In the genomic region with DNA sequence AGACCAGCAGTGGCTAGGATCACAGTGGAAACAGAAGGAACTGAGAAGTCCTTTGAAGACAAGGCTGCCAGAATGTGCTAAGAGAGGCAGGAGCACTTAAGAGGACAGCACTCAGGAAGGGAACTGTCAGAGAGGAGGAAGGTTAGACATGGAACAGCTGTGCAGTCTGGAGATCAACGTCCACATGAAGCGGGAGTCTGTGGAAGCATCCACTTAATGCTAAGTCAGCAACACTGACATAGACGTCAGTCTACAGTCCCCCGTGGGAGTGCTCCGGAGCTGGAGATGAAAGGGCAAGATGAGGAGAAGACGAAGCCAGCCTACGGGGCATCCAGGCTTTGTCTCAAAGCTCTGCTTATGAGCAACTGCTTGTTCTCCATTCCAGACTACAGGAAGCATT, we compare ENCODE assay signal across 10 mouse cellular contexts. TPM values are rescaled to one million over a fixed set of nuclear protein-coding genes. Genes with fewer than 3 reads are reported as not detected.
A peak's percentile ranks its signal among the peaks of the same experiment; 100 is the strongest.
DNase-seq lines count a peak whose midpoint lies in the region; ATAC-seq and TF ChIP-seq lines count a peak whose summit lies in the region.
"Had no signal": no experiment of that assay in that cellular context is flagged by ENCODE, and none has a peak within 500 bp of the region (broad histone marks: within the 10 kb centered on the region; RNA-seq: fewer than 3 reads in every experiment).

No protein-coding gene starts in this region.

- no peak overlapping the region for H3K27ac ChIP-seq in heart, adult 2 months
- peak overlapping the region; percentile 38; the same call in 1 of the 2 replicates for H3K27ac ChIP-seq in intestine, embryonic 15.5 days
- H3K27ac ChIP-seq: gastrocnemius, adult 2 months had no signal

- DNase-seq in embryo, embryonic 11.5 days (ENCODE audit: low read depth, low spot score): peak; percentile 14
- DNase-seq in heart, adult 2 months: peak; percentile 23 to 26
- DNase-seq in lung, postnatal 14 days: peak; percentile 16
- no peak for DNase-seq in spleen, postnatal 14 days (ENCODE audit: low spot score in 2 of 2)
- no peak for DNase-seq in adrenal gland, adult 18-20 months (ENCODE audit: low spot score in 2 of 2)
- DNase-seq in layer of hippocampus, adult 9-11 months: no peak
- DNase-seq: cerebellum, adult 2 months; gastrocnemius, adult 2 months had no signal

- no peak overlapping the region for H3K9ac ChIP-seq in heart, adult 2 months (ENCODE audit: low read depth, low read length)
- H3K9ac ChIP-seq in intestine, embryonic 15.5 days: no peak overlapping the region

- TF ChIP-seq CTCF in heart, adult 2 months (IDR thresholded peaks at IDR 0.05): no peak

- ATAC-seq in intestine, embryonic 15.5 days: peak; percentile 55

- peak overlapping the region; percentile 22; the same call in 1 of the 2 replicates for H3K4me2 ChIP-seq in intestine, embryonic 15.5 days (replicated peaks)

- H3K4me3 ChIP-seq in heart, adult 2 months: no peak overlapping the region
- no peak overlapping the region for H3K4me3 ChIP-seq in intestine, embryonic 15.5 days (replicated peaks)
- H3K4me3 ChIP-seq: gastrocnemius, adult 2 months had no signal

- no peak for TF ChIP-seq POLR2A in heart, adult 2 months (IDR thresholded peaks at IDR 0.05; ENCODE audit: insufficient read depth, low read depth, low read length)

- H3K27me3 ChIP-seq in heart, adult 2 months (ENCODE audit: control insufficient read depth, insufficient read depth, low read length): no peaks in the 10 kb centered on the region
- no peaks in the 10 kb centered on the region for H3K27me3 ChIP-seq in intestine, embryonic 15.5 days (replicated peaks)
- H3K27me3 ChIP-seq: Patski had no signal

- 33% methylated on average over 7 of the region's 7 CpGs for WGBS in heart, adult 2 months
- 27% methylated on average over 7 of the region's 7 CpGs for WGBS in intestine, embryonic 15.5 days

- no peaks in the 10 kb centered on the region for H3K9me3 ChIP-seq in intestine, embryonic 15.5 days

- H3K79me2 ChIP-seq in heart, adult 2 months (replicated peaks; ENCODE audit: control insufficient read depth, insufficient read depth, low read length): peaks cover 3% of the 10 kb centered on the region

- H3K4me1 ChIP-seq in heart, adult 2 months (ENCODE audit: control insufficient read depth, insufficient read depth, low read length): no peaks in the 10 kb centered on the region; the same call in 1 of the 2 replicates
- peaks cover 17% of the 10 kb centered on the region for H3K4me1 ChIP-seq in intestine, embryonic 15.5 days (replicated peaks)

- intact Hi-C loops in heart, adult 2 months (cut with DNase I): no loop called here

- no peak for TF ChIP-seq EP300 in heart, adult 2 months (IDR thresholded peaks at IDR 0.05; ENCODE audit: insufficient read depth, low read depth, low read length)

- no peaks in the 10 kb centered on the region for H3K36me3 ChIP-seq in heart, adult 2 months (ENCODE audit: control insufficient read depth, insufficient read depth, low read length)
- H3K36me3 ChIP-seq in intestine, embryonic 15.5 days: 0 out of 2 replicates have a peak, but pooled peaks cover 2% of the 10 kb centered on the region

RNA-seq across cellular contexts. Expression of a gene that starts 10.2 kb away (rescaled TPM):
- total RNA-seq in heart, adult 2 months (2021): 10 to 100 TPM; 17.6 to 18.2 TPM
- polyA plus RNA-seq in heart, adult 2 months (2012; rRNA removed): 12.0 and 17.7 TPM in 2 replicates
- 97.5 and 105 TPM in 2 replicates for polyA plus RNA-seq in intestine, embryonic 15.5 days (2015; fragmentation: Nextera tagmentation; extraction: Ambion mirVana)
- 10 to 100 TPM; 25.7 to 33.4 TPM for total RNA-seq in adrenal gland, adult 18-20 months (2021)

RNA-seq across cellular contexts. Expression of a gene that starts 37.5 kb away (rescaled TPM):
- 1 to 10 TPM; 1.6 to 2.3 TPM for total RNA-seq in heart, adult 2 months (2021)
- polyA plus RNA-seq in heart, adult 2 months (2012; rRNA removed): 1.3 and 2.0 TPM in 2 replicates
- 24.1 and 24.7 TPM in 2 replicates for polyA plus RNA-seq in intestine, embryonic 15.5 days (2015; fragmentation: Nextera tagmentation; extraction: Ambion mirVana)
- 1 to 10 TPM; 4.9 to 6.6 TPM for total RNA-seq in adrenal gland, adult 18-20 months (2021)

RNA-seq across cellular contexts. Expression of a gene that starts 46.8 kb away (rescaled TPM):
- 1 to 10 TPM; 2.4 to 3.0 TPM for total RNA-seq in heart, adult 2 months (2021)
- polyA plus RNA-seq in heart, adult 2 months (2012; rRNA removed): 1.4 and 2.4 TPM in 2 replicates
- 2.1 and 2.5 TPM in 2 replicates for polyA plus RNA-seq in intestine, embryonic 15.5 days (2015; fragmentation: Nextera tagmentation; extraction: Ambion mirVana)
- 10 to 100 TPM; 10.6 to 13.2 TPM for total RNA-seq in adrenal gland, adult 18-20 months (2021)

Comparison
In these comparisons a context has a peak if more than half of its experiments do, and no peak if none do; other contexts are left out.
1. DNase-seq: peak in embryo, embryonic 11.5 days (single experiment), heart, adult 2 months (2 of 2) and lung, postnatal 14 days (single experiment); none in spleen, postnatal 14 days (0 of 2), adrenal gland, adult 18-20 months (0 of 2) and layer of hippocampus, adult 9-11 months (single experiment).